Mouse (Mus musculus) liver (tissue): Measurements from ENCODE around the gene Thbs3.
A peak's percentile ranks its signal among the peaks of the same experiment; 100 is the strongest.

Experiments used
- DNase-seq: peaks from one replicate; pipeline ENCODE4 v3.0.0-alpha.2; 2020; ENCODE audit warnings: mixed read lengths

Thbs3 gene

GRCm38 (mm10) chr3:89214681-89215411 is at the start of gene Thbs3:
Gene Thbs3 (plus strand): TSS chr3:89215180.
- DNase-seq: peak; percentile 37

GRCm38 (mm10) chr3:89165268-89165870 is 49.6 kb upstream of the Thbs3 start:
- no peak for DNase-seq

GRCm38 (mm10) chr3:89166945-89167344 is 48.0 kb upstream of the Thbs3 start:
- no peak for DNase-seq

- DNase-seq: no peak
Observed at GRCm38 (mm10) chr3:89174844-89175243, 40.1 kb upstream of the Thbs3 start.

DNA sequence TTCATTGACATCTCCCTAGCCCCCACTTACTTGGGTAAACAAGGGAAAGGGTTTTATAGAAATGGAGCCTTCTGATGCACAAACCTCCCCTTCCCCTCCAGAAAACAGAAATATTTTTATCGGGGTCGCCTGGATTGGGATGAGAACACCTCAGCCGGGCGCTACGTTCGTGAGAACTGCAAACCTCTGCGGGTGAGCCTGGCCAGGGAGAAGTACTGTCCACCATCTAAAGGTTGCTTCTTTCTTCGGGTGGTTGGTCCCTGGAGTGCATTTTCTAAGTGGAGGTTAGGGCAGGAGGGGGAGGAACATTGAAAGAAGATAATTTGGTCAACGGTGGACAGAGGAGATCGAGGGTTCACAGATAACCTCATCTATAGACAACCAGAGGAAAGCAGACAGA is 39.4 kb upstream of the Thbs3 start:
- DNase-seq: no peak

DNA sequence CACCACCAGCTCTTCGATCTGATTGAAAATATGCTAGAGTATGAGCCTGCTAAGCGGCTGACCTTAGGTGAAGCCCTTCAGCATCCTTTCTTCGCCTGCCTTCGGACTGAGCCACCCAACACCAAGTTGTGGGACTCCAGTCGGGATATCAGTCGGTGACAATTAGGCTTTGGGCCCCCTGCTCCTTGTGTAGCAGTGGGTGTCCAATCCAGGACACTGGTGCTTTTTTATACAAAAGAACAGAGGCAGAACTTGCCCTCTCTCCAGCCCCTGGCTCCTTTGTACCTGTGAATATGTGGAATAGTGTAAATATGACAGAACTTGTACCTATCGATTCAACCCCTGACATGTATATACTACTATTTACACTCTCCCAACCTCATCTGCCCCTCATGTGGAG is 38.6 kb upstream of the Thbs3 start:
- DNase-seq: no peak

GRCm38 (mm10) chr3:89177242-89178106 is 37.5 kb upstream of the Thbs3 start, which contains the start of gene Scamp3:
Gene Scamp3 (plus strand): TSS chr3:89177473.
- peak; percentile 92 for DNase-seq

DNA sequence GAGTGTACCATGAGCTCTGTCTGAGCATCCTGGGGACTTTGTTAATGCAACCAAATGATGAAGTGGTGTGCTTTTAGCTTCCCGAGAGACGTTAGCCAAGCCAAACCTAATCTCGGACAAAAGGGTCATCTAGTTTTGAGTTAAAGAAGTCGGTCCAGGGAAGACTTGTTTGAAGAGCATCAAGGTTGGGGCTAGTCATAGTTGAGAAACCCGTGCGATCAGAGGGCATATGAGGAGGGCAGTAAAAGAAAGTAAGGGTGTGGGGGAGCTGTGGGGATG is 36.9 kb upstream of the Thbs3 start:
- DNase-seq: no peak

DNA sequence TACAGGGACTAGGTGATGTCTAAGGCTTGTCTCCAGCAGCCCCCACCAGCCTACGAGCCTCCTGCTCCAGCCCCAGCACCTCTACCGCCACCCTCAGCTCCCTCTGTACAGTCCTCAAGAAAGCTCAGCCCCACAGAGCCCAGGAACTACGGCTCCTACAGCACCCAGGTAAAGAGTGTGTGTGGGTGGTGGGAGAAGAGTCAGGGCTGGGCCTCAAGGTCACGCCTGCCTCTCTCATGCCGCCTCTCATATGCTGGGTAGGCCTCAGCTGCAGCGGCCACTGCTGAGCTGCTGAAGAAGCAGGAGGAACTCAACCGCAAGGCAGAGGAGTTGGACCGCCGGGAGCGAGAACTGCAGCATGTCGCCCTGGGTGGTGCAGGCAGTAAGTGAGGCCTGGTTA is 35.9 kb upstream of the Thbs3 start:
- DNase-seq: no peak

- no peak for DNase-seq
Observed at GRCm38 (mm10) chr3:89181749-89182500, 33.1 kb upstream of the Thbs3 start.

DNA sequence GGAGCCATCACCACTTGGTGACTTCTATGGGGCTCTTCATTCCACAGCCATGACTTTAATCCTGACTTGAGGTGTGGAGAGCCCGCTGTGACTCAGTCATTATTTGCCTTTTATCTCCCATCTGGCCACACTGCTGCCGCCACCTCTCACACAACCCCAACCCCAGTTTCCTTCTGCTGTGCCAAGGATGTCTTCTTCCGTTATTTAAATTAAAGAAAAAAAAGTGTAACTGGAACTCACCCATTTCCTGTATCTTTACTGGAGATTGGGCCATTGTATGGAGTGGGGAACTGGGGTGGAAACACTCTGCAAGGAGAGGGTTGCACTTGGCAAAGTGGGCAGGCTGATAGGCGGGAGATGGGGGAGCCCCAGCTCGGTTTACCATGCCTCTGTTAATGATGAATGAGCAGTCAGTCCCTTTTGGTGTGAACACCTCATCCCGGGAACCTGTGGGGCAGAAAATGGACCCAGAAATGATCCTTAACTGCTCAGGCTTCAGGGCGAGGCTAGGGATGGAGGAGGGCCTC is 32.4 kb upstream of the Thbs3 start:
- DNase-seq: no peak

DNA sequence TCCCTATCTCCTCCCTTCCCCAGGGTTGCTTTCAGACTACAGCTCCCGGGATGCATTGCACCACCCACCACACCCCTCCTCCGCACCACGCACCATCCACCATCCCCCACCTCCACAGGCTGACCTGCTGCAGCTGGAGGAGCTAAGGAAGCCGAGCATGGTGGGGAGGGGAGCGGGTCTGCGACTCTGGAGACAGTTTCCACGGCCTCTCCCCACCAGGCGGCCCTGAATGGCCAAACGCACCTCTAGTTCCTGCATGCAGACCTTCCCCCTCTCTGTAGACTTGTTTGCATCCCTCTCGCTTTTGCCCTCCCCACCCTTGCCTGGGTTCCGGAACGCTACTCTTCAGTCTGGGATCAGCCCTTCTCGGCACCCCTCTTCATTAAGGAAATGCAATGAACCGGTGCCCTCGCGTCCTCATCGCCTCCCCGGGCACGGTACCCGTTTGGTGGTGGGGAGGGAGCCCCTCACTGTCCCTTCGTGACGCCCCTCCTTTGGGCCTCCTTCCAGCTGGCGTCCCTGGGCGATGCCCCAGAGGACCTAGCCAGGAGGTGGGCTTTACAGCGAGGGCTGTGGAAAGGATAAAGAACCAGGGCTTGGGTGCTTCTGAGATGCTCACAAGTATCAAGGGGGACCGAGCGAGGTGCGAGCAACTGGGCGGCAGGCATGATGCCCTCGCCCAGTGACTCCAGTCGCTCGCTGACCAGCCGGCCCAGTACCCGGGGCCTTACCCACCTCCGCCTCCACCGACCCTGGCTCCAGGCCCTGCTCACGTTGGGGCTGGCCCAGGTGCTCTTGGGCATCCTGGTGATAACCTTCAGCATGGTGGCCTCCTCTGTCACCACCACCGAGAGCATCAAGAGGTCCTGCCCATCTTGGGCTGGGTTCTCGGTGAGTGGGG is 31.7 kb upstream of the Thbs3 start, which contains the start of gene Fam189b:
TSS of gene Fam189b (plus strand) at position 86 of the 901 bp plus-strand sequence.
- DNase-seq: peak; percentile 85

- DNase-seq: no peak
Observed at GRCm38 (mm10) chr3:89183959-89184315, 31.0 kb upstream of the Thbs3 start.

DNA sequence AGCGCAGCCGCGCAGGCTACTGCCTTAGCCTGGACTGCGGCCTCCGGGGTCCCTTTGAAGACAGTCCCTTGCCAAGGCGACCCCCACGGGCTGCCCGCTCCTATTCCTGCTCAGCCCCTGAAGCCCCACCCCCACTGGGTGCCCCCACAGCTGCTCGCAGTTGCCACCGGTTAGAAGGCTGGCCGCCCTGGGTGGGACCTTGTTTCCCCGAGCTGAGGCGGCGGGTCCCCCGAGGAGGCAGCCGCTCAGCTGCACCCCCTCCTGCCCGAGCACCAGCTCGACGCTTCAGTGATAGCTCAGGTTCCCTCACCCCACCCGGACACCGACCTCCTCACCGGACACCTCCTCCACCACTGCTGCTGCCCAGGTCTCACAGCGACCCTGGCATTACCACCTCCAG is 27.8 kb upstream of the Thbs3 start:
- no peak for DNase-seq

- no peak for DNase-seq
Observed at GRCm38 (mm10) chr3:89187690-89188477, 27.1 kb upstream of the Thbs3 start.

DNA sequence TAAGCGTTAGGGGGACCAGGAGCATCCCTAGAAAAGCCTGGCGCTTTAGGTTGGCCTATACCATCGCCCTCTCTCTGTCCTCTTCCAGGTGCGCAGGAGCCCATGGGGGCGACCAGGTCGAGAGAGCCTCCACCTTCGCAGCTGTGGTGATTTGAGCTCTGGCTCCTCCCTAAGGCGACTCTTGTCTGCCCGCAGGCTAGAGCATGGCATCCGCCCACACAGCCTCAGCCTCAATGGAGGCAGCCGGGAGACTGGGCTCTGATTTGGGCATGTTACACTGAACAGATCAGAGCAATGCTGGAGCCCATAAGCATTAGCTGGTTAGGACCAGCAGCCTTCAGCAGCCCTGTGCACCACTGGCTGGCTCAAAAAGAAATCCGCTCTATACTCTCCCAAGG is 26.5 kb upstream of the Thbs3 start:
- no peak for DNase-seq

DNA sequence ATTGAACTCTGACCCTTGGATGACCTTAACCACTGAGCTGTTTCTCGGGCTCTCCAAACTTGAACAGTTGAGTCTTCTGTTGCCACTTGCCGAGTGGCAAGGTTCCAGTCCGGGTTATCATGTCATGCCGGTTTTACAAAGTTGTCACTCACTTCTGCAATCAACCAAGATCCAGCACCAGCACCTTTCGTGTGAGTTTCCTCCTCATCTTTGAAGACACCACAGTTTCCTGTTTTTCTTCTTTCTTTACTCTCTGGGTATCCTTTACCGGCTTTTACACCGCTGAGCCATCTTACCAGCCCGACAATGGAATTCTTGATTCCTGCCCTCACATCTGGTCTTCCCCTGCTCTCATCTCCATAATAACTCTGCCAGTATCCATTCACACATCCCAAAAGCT is 24.5 kb upstream of the Thbs3 start:
- no peak for DNase-seq

- no peak for DNase-seq
Observed at GRCm38 (mm10) chr3:89193351-89193750, 21.6 kb upstream of the Thbs3 start.

GRCm38 (mm10) chr3:89193853-89194252 is 21.1 kb upstream of the Thbs3 start:
- no peak for DNase-seq

DNA sequence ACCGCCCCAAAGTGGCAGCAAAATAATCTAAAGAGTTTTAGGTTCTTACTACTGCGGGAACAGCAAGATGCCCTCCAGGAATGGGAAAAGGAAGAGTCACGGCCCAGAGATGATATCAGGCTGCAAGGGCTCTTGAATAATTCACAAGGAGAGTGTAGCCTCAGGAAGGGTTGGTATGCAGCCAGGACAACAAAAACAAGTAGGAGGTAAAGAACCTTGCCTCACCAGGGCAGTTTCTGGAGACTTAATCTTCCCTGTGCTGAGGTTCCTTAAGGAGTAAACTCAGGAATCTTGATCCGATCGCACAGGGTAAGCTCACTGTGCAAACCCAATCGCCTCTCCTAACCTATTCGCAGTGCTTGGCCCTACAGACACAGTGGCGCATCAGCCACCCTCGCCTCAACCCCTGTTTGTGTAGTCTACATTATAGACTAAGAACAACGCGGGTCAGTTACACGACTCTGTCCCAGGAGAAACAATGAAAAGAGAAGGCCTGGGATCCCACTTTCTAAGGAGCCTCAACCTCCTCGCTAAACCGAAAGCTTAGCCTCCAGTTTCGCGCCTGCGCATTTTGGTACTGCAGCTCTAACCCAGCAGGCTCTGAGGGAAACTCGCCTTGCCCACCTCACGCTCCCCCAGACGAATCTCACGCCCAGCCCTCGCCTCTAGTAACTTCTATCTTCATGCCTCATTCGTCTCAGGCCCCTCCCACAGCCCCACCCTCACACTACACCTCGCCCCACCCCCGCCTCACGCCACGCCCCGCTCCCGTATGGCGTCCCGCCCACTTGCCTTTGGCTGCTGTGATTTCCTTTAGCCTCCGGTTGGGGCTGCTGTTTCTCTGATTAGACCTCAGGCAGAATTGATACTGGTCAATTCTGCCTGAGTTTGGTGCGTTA is 18.8 kb upstream of the Thbs3 start:
- DNase-seq: peak; percentile 95
